Mouse (Mus musculus) bone marrow macrophage, adult 2 months (primary cell): Measurements from ENCODE around the gene Cfap69. TPM values are rescaled to one million over a fixed set of nuclear protein-coding genes. Genes with fewer than 3 reads are reported as not detected.

Source experiments
- H3K27ac ChIP-seq: 2 replicates; pipeline ENCODE4 v1.5.1; 2012; ENCODE audit warnings: low read depth, low read length; ENCODE audit not compliant: insufficient read depth
- H3K4me1 ChIP-seq: 2 replicates; pipeline ENCODE4 v1.6.1; 2012; ENCODE audit warnings: low read length; ENCODE audit not compliant: control insufficient read depth, insufficient read depth
- H3K4me3 ChIP-seq: 2 replicates; pipeline ENCODE4 v1.5.1; 2012; ENCODE audit warnings: mild to moderate bottlenecking, low read length, moderate library complexity; ENCODE audit not compliant: insufficient read depth
- CTCF ChIP-seq: IDR thresholded peaks from 2 replicates; pipeline ENCODE4 v1.5.1; 2012; ENCODE audit warnings: low read depth, mild to moderate bottlenecking, low read length, moderate library complexity
- POLR2A ChIP-seq: IDR thresholded peaks from 2 replicates; pipeline ENCODE4 v1.6.1; 2012; ENCODE audit warnings: mild to moderate bottlenecking, low read depth, low read length, borderline replicate concordance
- polyA plus RNA-seq: library from polyadenylated mRNA; stranded (reverse); fragments of >200 nt; gene quantifications from 2 replicates; pipeline ENCODE4 v1.2.4, GENCODE M21; 2012; ENCODE audit not compliant: missing spikeins, insufficient read depth, insufficient read length

The Cfap69 gene
- polyA plus RNA-seq, 1 experiment: not detected

GRCm38 (mm10) chr5:5657932-5658331 is 6.1 kb downstream of the Cfap69 start:
- Histone ChIP-seq H3K4me3 (no peak overlapping the region), H3K4me1 (peaks cover 11% of the 10 kb centered on the region), H3K27ac (no peak overlapping the region)
- no peak for TF ChIP-seq CTCF
- no peak for TF ChIP-seq POLR2A

- Histone ChIP-seq H3K4me3 (no peak overlapping the region), H3K4me1 (peaks cover 6% of the 10 kb centered on the region), H3K27ac (peak overlapping the region; percentile 40)
- TF ChIP-seq CTCF (no peak), POLR2A (no peak)
Observed at GRCm38 (mm10) chr5:5648817-5649569, 15.0 kb downstream of the Cfap69 start.

GRCm38 (mm10) chr5:5646173-5646572 is 17.9 kb downstream of the Cfap69 start:
- no peak for TF ChIP-seq CTCF
- no peak for TF ChIP-seq POLR2A
- Histone ChIP-seq H3K4me3 (no peak overlapping the region), H3K27ac (no peak overlapping the region), H3K4me1 (peaks cover 6% of the 10 kb centered on the region)

- TF ChIP-seq POLR2A (no peak), CTCF (no peak)
- Histone ChIP-seq H3K27ac (no peak overlapping the region), H3K4me3 (no peak overlapping the region), H3K4me1 (no peaks in the 10 kb centered on the region)
Observed at GRCm38 (mm10) chr5:5638496-5638895, 25.5 kb downstream of the Cfap69 start.

- no peak for TF ChIP-seq CTCF
- TF ChIP-seq POLR2A: no peak
- no peak overlapping the region for H3K4me3 ChIP-seq
Observed at GRCm38 (mm10) chr5:5625491-5625890, 38.5 kb downstream of the Cfap69 start.

GRCm38 (mm10) chr5:5618329-5618728 is 45.7 kb downstream of the Cfap69 start:
- no peak overlapping the region for H3K4me3 ChIP-seq

More at GRCm38 (mm10) chr5:5625491-5625890, 38.5 kb downstream of the Cfap69 start:
- H3K27ac ChIP-seq: no peak overlapping the region
- no peaks in the 10 kb centered on the region for H3K4me1 ChIP-seq

GRCm38 (mm10) chr5:5610540-5610939 is 53.5 kb downstream of the Cfap69 start:
- TF ChIP-seq CTCF (no peak), POLR2A (no peak)
- H3K4me3 ChIP-seq: no peak overlapping the region
- H3K4me1 ChIP-seq: peaks cover 4% of the 10 kb centered on the region
- no peak overlapping the region for H3K27ac ChIP-seq

More at GRCm38 (mm10) chr5:5618329-5618728, 45.7 kb downstream of the Cfap69 start:
- Histone ChIP-seq H3K4me1 (no peaks in the 10 kb centered on the region), H3K27ac (no peak overlapping the region)
- TF ChIP-seq CTCF: no peak
- no peak for TF ChIP-seq POLR2A

- TF ChIP-seq CTCF: no peak
- no peak for TF ChIP-seq POLR2A
- H3K4me1 ChIP-seq: no peaks in the 10 kb centered on the region
- no peak overlapping the region for H3K27ac ChIP-seq
- H3K4me3 ChIP-seq: no peak overlapping the region
Observed at GRCm38 (mm10) chr5:5587686-5588085, 76.4 kb downstream of the Cfap69 start.

- H3K4me1 ChIP-seq: peaks cover 3% of the 10 kb centered on the region; the same call in 1 of the 2 replicates
- H3K27ac ChIP-seq: no peak within 1 kb of the TSS
- peak within 1 kb of the TSS; percentile 65 for H3K4me3 ChIP-seq
- no peak for TF ChIP-seq POLR2A
- TF ChIP-seq CTCF: no peak
Observed at GRCm38 (mm10) chr5:5573749-5574317, 90.2 kb downstream of the Cfap69 start, which contains the start of gene Gm8773. Gm8773 (plus strand) TSS chr5:5573799.

- no peak overlapping the region for H3K27ac ChIP-seq
- TF ChIP-seq POLR2A (no peak), CTCF (no peak)
- peaks cover 8% of the 10 kb centered on the region for H3K4me1 ChIP-seq
- H3K4me3 ChIP-seq: no peak overlapping the region
Observed at GRCm38 (mm10) chr5:5562435-5562834, 101.6 kb downstream of the Cfap69 start.
